Mouse (Mus musculus): Measurements from ENCODE around the gene Agpat3. TPM values are rescaled to one million over a fixed set of nuclear protein-coding genes. Genes with fewer than 3 reads are reported as not detected.

The Agpat3 gene
- 58.2 TPM in 2 replicates for polyA plus RNA-seq (2016; fragmentation: Nextera tagmentation; extraction: Ambion mirVana)

- Histone ChIP-seq H3K9ac (replicated peaks) (peak within 1 kb of the TSS; percentile 97), H3K9me3 (no peaks in the 10 kb centered on the region), H3K4me2 (replicated peaks) (peak within 1 kb of the TSS; percentile 81), H3K4me3 (peak within 1 kb of the TSS; percentile 95), H3K27ac (replicated peaks) (peak within 1 kb of the TSS; percentile 70), H3K27me3 (no peaks in the 10 kb centered on the region), H3K36me3 (no peaks in the 10 kb centered on the region), H3K4me1 (peaks cover 20% of the 10 kb centered on the region)
- WGBS: under 1% methylated on average over 59 of the region's 113 CpGs
- peak; percentile 85 for ATAC-seq (ENCODE audit: low FRiP score, low read depth)
Measured at GRCm38 (mm10) chr10:78351887-78352665, at the start of gene Agpat3. Gene Agpat3 (minus strand): TSS chr10:78352489.

- no peak for ATAC-seq (ENCODE audit: low FRiP score, low read depth)
- Histone ChIP-seq H3K27me3 (0 out of 2 replicates have a peak, but pooled peaks cover 3% of the 10 kb centered on the region), H3K36me3 (peaks cover 63% of the 10 kb centered on the region)
Measured at GRCm38 (mm10) chr10:78401127-78401526, 48.8 kb upstream of the Agpat3 start.

GRCm38 (mm10) chr10:78399090-78399657, 46.9 kb upstream of the Agpat3 start:
- WGBS: 35% methylated on average over 17 of the region's 17 CpGs
- Histone ChIP-seq H3K27me3 (0 out of 2 replicates have a peak, but pooled peaks cover 3% of the 10 kb centered on the region), H3K4me1 (peaks cover 23% of the 10 kb centered on the region), H3K4me2 (replicated peaks) (no peak overlapping the region), H3K4me3 (no peak overlapping the region), H3K27ac (replicated peaks) (peak overlapping the region; percentile 10), H3K9ac (replicated peaks) (no peak overlapping the region), H3K36me3 (peaks cover 46% of the 10 kb centered on the region), H3K9me3 (no peaks in the 10 kb centered on the region)
- ATAC-seq (ENCODE audit: low FRiP score, low read depth): peak; percentile 16; the same call in 1 of the 2 replicates

More at GRCm38 (mm10) chr10:78401127-78401526, 48.8 kb upstream of the Agpat3 start:
- Histone ChIP-seq H3K4me3 (no peak overlapping the region), H3K27ac (replicated peaks) (no peak overlapping the region), H3K9me3 (no peaks in the 10 kb centered on the region), H3K4me1 (peaks cover 15% of the 10 kb centered on the region), H3K9ac (replicated peaks) (no peak overlapping the region), H3K4me2 (replicated peaks) (no peak overlapping the region)
- WGBS: 94% methylated on average over 2 of the region's 2 CpGs

GRCm38 (mm10) chr10:78396625-78396885, 44.3 kb upstream of the Agpat3 start:
- H3K4me2 ChIP-seq (replicated peaks): peak overlapping the region; percentile 39; the same call in 1 of the 2 replicates
- no peak overlapping the region; the same call in 1 of the 2 replicates for H3K9ac ChIP-seq (replicated peaks)
- H3K4me1 ChIP-seq: peaks cover 23% of the 10 kb centered on the region
- H3K36me3 ChIP-seq: peaks cover 20% of the 10 kb centered on the region
- no peak overlapping the region for H3K27ac ChIP-seq (replicated peaks)
- ATAC-seq (ENCODE audit: low FRiP score, low read depth): no peak
- 64% methylated on average over 4 of the region's 4 CpGs for WGBS
- H3K9me3 ChIP-seq: no peaks in the 10 kb centered on the region
- peaks cover 15% of the 10 kb centered on the region for H3K27me3 ChIP-seq
- H3K4me3 ChIP-seq: no peak overlapping the region

GRCm38 (mm10) chr10:78395819-78396624, 43.7 kb upstream of the Agpat3 start:
- peak; percentile 86 for ATAC-seq (ENCODE audit: low FRiP score, low read depth)
- Histone ChIP-seq H3K4me1 (peaks cover 23% of the 10 kb centered on the region), H3K9ac (replicated peaks) (no peak overlapping the region; the same call in 1 of the 2 replicates), H3K36me3 (peaks cover 14% of the 10 kb centered on the region), H3K9me3 (no peaks in the 10 kb centered on the region), H3K4me3 (no peak overlapping the region), H3K27ac (replicated peaks) (peak overlapping the region; percentile 68), H3K27me3 (peaks cover 21% of the 10 kb centered on the region), H3K4me2 (replicated peaks) (peak overlapping the region; percentile 39)
- 4% methylated on average over 17 of the region's 17 CpGs for WGBS

GRCm38 (mm10) chr10:78395377-78395776, 43.1 kb upstream of the Agpat3 start:
- Histone ChIP-seq H3K27ac (replicated peaks) (peak overlapping the region; percentile 68), H3K4me2 (replicated peaks) (peak overlapping the region; percentile 39), H3K9me3 (no peaks in the 10 kb centered on the region), H3K9ac (replicated peaks) (no peak overlapping the region), H3K27me3 (peaks cover 27% of the 10 kb centered on the region), H3K4me3 (no peak overlapping the region), H3K36me3 (peaks cover 8% of the 10 kb centered on the region), H3K4me1 (peaks cover 23% of the 10 kb centered on the region)
- no peak for ATAC-seq (ENCODE audit: low FRiP score, low read depth)
- 83% methylated on average over 3 of the region's 3 CpGs for WGBS

GRCm38 (mm10) chr10:78392072-78392471, 39.8 kb upstream of the Agpat3 start:
- Histone ChIP-seq H3K4me2 (replicated peaks) (no peak overlapping the region), H3K4me1 (peaks cover 12% of the 10 kb centered on the region), H3K27me3 (peaks cover 52% of the 10 kb centered on the region), H3K9me3 (no peaks in the 10 kb centered on the region), H3K4me3 (no peak overlapping the region), H3K9ac (replicated peaks) (no peak overlapping the region), H3K36me3 (no peaks in the 10 kb centered on the region), H3K27ac (replicated peaks) (no peak overlapping the region)
- 3% methylated on average over 18 of the region's 18 CpGs for WGBS
- ATAC-seq (ENCODE audit: low FRiP score, low read depth): no peak

GRCm38 (mm10) chr10:78390982-78391470, 38.7 kb upstream of the Agpat3 start:
- Histone ChIP-seq H3K36me3 (no peaks in the 10 kb centered on the region), H3K4me1 (peaks cover 7% of the 10 kb centered on the region), H3K27ac (replicated peaks) (no peak overlapping the region), H3K27me3 (peaks cover 50% of the 10 kb centered on the region), H3K9ac (replicated peaks) (no peak overlapping the region), H3K4me3 (no peak overlapping the region), H3K4me2 (replicated peaks) (no peak overlapping the region), H3K9me3 (no peaks in the 10 kb centered on the region)
- 13% methylated on average over 4 of the region's 4 CpGs for WGBS
- ATAC-seq (ENCODE audit: low FRiP score, low read depth): no peak

GRCm38 (mm10) chr10:78388216-78388980, 36.1 kb upstream of the Agpat3 start:
- no peak overlapping the region for H3K9ac ChIP-seq (replicated peaks)
- peaks cover 50% of the 10 kb centered on the region for H3K27me3 ChIP-seq
- no peak overlapping the region for H3K4me3 ChIP-seq
- no peak overlapping the region for H3K27ac ChIP-seq (replicated peaks)
- H3K36me3 ChIP-seq: no peaks in the 10 kb centered on the region
- H3K4me2 ChIP-seq (replicated peaks): no peak overlapping the region
- ATAC-seq (ENCODE audit: low FRiP score, low read depth): no peak
- H3K9me3 ChIP-seq: no peaks in the 10 kb centered on the region
- H3K4me1 ChIP-seq: no peaks in the 10 kb centered on the region
- WGBS: 71% methylated on average over 20 of the region's 20 CpGs

- Histone ChIP-seq H3K4me3 (no peak overlapping the region), H3K9ac (replicated peaks) (no peak overlapping the region), H3K27ac (replicated peaks) (no peak overlapping the region), H3K4me2 (replicated peaks) (no peak overlapping the region), H3K4me1 (no peaks in the 10 kb centered on the region), H3K9me3 (no peaks in the 10 kb centered on the region), H3K36me3 (no peaks in the 10 kb centered on the region), H3K27me3 (peaks cover 27% of the 10 kb centered on the region)
- WGBS: 72% methylated on average over 5 of the region's 5 CpGs
- ATAC-seq (ENCODE audit: low FRiP score, low read depth): no peak
Measured at GRCm38 (mm10) chr10:78385520-78385919, 33.2 kb upstream of the Agpat3 start.

GRCm38 (mm10) chr10:78383567-78383966, 31.3 kb upstream of the Agpat3 start:
- Histone ChIP-seq H3K27ac (replicated peaks) (no peak overlapping the region), H3K4me3 (no peak overlapping the region), H3K4me2 (replicated peaks) (no peak overlapping the region), H3K9ac (replicated peaks) (no peak overlapping the region), H3K36me3 (no peaks in the 10 kb centered on the region), H3K4me1 (no peaks in the 10 kb centered on the region), H3K27me3 (peaks cover 8% of the 10 kb centered on the region; the same call in 1 of the 2 replicates), H3K9me3 (no peaks in the 10 kb centered on the region)
- ATAC-seq (ENCODE audit: low FRiP score, low read depth): no peak
- WGBS: 80% methylated on average over 3 of the region's 3 CpGs

All from midbrain, embryonic 12.5 days (tissue).